Mouse (Mus musculus) spleen, adult 12 weeks (tissue): ENCODE measurements around the gene T2.
A peak's percentile ranks its signal among the peaks of the same experiment; 100 is the strongest.

Source experiments
- DNase-seq: peaks from one replicate; pipeline ENCODE4 v3.0.0; 2022; ENCODE audit warnings: low spot score

Gene T2

DNA sequence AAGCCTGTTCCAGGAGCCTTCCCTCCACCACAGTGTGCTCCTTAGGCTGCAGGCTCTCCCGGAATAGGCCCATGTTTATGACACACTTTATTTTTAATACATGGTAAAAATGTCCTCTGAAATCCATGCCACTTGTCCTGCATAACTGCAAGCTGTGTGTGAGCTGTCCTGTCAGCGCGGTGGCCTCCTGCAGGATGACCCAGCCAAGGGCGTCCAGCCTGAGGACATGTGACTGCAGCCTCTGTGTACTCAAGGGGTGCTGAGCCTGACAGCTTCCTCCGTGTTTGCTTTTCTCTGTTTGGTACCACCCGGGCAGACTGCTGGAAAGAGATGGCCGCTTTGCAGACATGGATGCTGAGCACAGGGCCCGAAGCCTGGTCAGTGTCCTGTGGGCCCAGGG lies 61.1 kb downstream of the T2 start:
- no peak for DNase-seq

DNA sequence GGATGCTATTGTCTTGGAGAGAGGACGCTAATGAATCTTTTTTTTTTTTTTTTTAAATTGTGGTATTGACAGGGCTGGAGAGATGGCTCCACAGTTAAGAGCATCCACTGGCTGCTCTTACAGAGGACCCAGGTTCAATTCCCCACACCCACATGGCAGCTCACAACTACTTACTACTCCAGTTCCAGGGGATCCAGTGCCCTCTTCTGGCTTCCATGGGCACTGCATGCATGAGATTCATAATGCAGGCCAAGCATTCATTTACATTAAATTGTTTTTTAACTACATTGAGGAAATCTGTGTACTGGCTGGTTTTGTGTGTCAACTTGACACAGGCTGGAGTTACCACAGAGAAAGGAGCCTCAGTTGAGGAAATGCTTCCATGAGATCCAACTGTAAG lies 64.9 kb downstream of the T2 start:
- DNase-seq = no peak

- no peak for DNase-seq
Observed at GRCm38 (mm10) chr17:8421517-8421916, 65.7 kb downstream of the T2 start.

DNA sequence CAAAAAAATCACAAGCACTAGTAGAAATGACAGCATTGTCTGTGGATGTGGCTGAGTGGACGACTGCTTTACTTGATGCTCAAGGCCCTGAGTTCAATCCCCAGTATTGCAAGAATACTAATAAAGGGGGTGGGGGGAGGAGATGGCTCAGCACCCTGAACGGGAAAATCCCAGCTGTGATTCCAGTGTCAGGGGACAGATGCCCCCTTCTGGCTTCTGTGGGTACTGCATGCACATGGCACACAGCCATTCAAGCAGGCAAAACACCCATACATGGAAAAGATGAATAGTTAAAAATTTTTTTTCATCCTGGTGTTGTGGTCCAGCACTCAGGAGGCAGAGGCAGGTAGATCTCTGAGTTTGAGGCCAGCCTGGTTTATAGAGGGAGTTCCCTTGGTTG lies 67.5 kb downstream of the T2 start:
- no peak for DNase-seq

GRCm38 (mm10) chr17:8429436-8429835 lies 73.6 kb downstream of the T2 start:
- no peak for DNase-seq

GRCm38 (mm10) chr17:8429896-8430295 lies 74.1 kb downstream of the T2 start:
- no peak for DNase-seq

- no peak for DNase-seq
Observed at GRCm38 (mm10) chr17:8432179-8432800, 76.5 kb downstream of the T2 start.

GRCm38 (mm10) chr17:8433121-8433977 lies 77.6 kb downstream of the T2 start:
- DNase-seq = no peak

DNA sequence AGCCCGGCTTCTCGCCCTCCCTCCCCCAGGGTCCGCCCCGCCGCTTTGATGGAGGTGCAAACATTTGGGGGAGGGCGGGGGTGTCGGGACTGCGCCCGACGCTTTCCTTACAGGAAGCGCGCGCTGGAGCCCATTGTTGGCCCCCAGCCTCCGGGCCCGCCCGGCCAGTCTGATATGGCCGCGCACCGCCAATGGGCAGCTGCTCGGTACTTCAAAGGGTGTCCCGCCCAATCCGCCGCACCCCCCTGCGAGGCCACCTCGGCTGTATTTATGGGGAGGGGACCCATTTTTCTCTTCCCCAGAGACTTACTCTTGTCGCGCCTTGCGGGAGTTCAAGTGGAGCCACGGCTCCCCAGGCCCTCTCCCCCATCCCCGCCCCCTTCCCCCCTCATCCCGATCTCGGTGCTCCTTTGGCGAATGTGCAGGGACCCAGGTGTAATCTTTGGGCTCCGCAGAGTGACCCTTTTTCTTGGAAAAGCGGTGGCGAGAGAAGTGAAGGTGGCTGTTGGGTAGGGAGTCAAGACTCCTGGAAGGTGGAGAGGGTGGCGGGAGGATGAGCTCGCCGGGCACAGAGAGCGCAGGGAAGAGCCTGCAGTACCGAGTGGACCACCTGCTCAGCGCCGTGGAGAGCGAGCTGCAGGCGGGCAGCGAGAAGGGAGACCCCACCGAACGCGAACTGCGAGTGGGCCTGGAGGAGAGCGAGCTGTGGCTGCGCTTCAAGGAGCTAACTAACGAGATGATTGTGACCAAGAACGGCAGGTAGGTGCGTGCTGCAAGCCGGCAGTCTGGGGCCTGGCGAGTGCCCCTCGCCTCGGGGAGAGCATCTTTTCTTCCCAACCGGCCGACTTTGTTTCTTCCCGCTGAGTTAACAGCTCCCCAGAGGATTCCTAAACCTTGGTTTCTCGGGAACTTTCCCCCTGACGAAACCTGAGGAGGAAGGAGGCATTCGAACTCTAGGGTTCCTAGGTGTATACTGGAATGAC lies 78.5 kb downstream of the T2 start, which contains the start of gene T:
Gene T (plus strand): TSS at position 446 of the 983 bp plus-strand sequence.
- no peak for DNase-seq

DNA sequence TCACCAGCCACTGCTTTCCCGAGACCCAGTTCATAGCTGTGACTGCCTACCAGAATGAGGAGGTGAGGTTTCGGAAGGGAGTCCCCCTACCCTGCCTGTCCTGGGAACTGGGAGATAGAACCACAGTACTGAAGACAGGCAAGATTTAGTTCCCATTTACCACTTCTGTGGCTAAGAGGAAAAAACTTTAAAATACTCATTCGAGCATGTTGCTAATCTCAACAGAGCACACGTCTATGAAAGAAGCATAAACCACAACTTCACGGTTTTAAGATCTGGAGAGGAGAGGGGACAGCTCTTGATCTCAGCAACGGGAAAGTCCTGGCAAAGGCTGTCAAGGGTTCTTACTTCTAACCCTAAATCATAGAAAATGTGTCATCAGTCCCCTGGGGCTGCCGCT lies 80.4 kb downstream of the T2 start:
- DNase-seq = no peak

- no peak for DNase-seq
Observed at GRCm38 (mm10) chr17:8444062-8444461, 88.3 kb downstream of the T2 start.

GRCm38 (mm10) chr17:8447676-8448192 lies 91.9 kb downstream of the T2 start:
- DNase-seq = no peak

DNA sequence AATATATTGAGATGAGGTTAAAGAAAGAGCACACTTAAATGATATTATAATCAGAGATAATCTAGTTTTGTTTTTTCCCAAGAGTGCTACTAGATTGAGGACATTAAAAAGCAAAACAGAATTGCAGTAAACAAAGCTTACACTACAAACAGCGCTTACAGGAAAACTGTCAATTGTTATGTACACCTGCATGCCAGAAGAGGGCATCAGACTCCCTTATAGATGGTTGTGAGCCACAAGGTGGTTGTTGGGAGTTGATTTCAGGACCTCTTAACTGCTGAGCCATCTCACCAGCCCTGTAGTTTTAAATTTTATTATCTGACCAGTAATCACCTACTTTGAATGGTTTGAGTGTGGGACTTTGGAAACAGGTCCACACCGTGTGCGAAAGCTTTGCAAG lies 92.5 kb downstream of the T2 start:
- DNase-seq = no peak

DNA sequence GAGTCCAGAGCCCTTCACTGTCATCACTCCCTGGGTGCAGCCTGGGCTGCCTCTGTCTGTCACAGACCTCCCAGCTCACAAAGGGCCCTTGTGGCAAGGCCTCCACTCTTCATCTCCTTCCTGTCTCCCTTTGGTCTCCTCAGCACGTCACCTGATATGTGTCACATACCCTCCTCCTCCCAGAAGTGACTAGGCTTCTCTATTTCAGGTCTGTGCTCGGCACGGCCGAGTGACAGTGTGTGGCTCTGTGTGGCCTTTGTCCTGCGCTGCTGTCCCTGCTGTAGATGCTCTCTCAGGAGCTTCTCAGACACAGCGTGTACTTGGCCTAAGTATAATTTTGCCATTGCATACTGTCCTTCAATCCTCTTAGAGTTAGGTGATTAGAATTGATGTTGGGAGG lies 99.4 kb downstream of the T2 start:
- no peak for DNase-seq

DNA sequence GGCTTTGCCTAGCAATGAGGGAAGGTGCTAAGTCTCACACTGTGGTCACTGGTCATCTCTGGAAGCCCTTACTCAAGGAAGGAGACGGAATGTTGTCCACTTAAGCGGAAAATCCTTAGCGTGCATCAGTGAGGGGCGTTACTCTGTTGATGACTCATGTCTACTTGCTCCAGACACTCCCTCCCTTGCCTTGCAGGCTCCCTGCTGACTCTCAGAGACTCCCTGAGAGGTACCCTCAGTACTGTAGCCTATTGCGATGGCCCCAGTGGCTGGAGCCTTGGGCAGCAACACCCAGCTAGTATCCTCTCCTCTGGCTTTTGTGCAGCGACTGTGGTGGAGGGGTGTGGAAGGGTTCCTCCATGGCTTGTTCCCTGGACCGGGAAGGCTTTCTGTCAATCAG lies 99.8 kb downstream of the T2 start:
- no peak for DNase-seq

DNA sequence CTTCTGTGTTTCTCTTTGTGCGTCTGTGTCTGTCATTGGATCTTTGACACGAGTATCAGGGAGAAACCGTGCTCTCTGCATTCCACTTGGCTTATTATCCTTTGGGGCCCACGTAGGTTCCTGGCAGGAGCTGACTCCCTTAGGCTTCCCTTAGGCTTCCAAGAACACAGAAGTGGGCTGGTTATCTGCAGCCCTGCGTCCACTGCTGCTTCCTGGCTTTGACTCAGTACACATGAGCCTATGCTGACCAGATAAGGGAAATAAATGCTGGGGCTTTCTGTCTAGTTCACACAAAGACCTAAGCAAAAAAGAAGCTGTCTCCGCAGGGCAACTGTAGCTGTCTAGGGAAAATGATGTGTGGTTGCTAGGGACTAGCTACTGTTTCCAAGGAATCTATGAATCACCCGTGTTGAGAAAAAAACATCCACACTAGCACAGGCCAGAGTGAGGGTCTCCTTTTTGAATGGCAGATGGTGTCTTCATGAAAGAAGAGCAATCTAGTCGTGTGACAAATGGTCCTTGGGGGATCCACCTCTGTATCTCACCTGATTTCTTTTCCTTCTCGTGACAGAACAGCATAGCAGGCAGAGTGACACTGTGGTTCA lies 101.2 kb downstream of the T2 start:
- no peak for DNase-seq

DNA sequence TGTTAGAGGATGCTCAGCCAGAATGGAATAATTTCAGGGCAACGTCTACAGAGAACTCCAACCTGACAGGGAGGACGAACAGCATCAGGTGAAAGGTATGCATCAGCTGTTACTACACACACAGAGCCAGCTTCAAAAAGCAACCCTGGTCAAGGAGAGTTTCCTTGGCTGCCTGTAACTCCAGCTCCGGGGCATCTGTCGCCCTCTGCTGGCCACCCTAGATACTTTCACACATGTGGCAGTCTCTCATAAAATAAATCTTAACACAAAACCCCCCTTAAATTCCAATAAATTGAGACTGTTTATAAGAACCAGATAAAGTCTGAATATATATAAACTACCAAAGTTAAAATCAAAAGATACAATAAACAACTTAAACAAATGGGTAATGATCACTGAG lies 105.8 kb downstream of the T2 start:
- no peak for DNase-seq

DNA sequence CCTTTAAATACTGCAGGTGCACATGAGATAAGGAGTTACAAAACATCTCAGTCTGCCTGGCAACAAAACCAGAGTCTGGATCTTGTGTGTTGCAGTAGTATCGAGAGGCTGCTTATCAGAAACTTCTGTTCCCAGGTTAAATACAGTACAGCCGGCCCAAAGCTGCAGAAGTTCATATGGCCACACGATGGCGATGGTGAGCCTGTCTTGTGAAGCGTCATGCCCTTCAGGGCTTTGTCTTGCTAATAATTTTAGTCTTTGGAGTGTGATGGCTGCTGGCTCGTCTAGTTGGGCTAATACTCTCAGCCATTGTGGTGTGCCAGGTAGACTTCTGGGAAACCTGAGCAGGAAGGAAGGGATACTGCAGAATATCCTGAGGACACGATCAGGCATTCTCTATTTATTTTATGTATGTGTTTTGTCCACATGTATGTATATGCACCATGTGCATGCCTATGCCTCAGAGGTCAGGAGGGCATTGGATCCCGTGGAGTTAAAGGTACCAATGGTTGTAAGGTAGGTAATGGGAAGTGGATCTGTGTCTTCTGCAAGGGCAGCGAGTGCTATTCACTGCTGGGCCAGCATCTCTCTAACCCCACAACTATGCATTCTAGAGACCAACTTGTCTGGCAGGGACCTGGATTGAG lies 107.8 kb downstream of the T2 start:
- no peak for DNase-seq

DNA sequence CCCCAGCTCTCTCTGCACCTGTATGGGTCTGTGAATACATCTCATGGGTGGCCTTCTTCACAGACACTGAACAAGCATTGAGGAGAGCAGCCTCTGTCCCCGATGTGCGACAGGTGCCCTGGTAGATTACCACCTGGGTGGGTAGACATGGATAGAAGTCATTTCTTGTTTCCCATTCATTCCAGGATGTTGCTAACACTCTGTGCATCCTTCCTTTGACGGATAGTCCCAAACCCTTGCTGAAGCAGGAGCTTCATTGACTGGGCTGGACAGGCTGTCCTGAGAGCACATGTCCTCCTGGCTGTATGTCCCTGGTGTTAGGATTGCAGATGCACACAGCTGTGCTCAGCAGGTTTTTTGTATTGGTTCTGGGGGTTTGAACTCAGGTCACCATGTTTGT lies 112.0 kb downstream of the T2 start:
- no peak for DNase-seq

DNA sequence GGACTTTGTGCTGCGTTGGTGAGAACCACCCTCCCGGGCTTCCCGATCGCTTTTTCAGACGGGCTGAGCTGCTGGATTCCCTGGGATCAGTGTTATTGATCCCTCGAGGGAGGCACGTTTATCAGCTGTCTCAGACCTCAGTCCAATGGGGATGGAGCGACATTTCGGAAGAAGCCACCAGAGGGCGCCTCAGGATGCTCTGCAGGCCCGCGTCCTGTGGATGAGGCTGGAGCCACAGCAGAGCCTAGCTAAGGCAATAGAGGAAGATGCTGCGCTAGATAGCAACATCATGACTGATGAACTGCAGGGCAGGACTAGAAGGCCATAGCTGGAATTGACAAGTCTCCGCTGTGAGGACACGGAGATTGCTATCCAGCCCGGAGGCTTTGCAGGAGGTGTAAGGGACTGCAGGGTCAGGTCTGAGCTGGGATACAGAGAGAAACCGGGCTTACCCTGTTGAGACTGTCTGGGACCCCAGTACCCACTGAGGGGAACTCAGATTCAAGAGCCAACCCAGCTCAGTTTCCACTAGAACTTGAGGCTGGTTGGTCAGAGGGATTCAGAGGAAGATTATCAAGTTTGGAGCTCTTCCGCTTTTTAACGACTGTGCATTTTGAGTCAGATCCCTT lies 113.0 kb downstream of the T2 start:
- DNase-seq = peak; percentile 21
